In the genomic region with DNA sequence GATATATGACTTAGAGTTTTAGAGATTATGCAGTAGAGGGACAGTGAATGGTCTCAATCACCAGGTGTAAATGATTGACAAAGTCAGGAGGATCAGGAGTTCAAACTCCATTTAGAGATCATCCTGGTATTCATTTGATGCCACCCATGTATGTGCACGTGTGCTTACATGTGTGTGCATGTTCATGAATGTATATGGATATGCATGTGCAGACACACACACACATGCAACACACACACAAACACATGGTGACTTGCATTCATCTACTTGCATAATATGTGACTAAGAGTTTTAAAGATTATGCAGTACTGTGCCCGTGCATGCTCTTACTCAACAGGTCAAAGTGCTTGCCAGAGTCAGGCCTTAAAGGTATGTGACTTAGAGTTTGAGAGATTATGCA, we compare ENCODE assay signal across 24 mouse cellular contexts.
DNase-seq lines count a peak whose midpoint lies in the region; ATAC-seq lines count a peak whose summit lies in the region.
"Had no signal": no experiment of that assay in that cellular context is flagged by ENCODE, and none has a peak within 500 bp of the region (broad histone marks: within the 10 kb centered on the region; RNA-seq: fewer than 3 reads in every experiment).

No protein-coding gene starts in this region.

- H3K4me2 ChIP-seq in kidney, embryonic 15.5 days = no peak overlapping the region
- H3K4me2 ChIP-seq in intestine, embryonic 15.5 days (replicated peaks) = no peak overlapping the region
- H3K4me2 ChIP-seq: embryonic facial prominence, embryonic 15.5 days had no signal

- no peaks in the 10 kb centered on the region for H3K9me3 ChIP-seq in kidney, embryonic 15.5 days (replicated peaks)
- H3K9me3 ChIP-seq in intestine, embryonic 15.5 days = no peaks in the 10 kb centered on the region
- H3K9me3 ChIP-seq: embryonic facial prominence, embryonic 15.5 days; forebrain, embryonic 10.5 days; G1E; heart, embryonic 10.5 days had no signal

- no peaks in the 10 kb centered on the region for H3K36me3 ChIP-seq in kidney, embryonic 15.5 days
- no peaks in the 10 kb centered on the region for H3K36me3 ChIP-seq in intestine, embryonic 15.5 days
- H3K36me3 ChIP-seq: embryonic facial prominence, embryonic 15.5 days; forebrain, embryonic 10.5 days; heart, embryonic 10.5 days had no signal

- H3K27me3 ChIP-seq in kidney, embryonic 15.5 days = no peaks in the 10 kb centered on the region
- H3K27me3 ChIP-seq in intestine, embryonic 15.5 days (replicated peaks) = no peaks in the 10 kb centered on the region
- H3K27me3 ChIP-seq: embryonic facial prominence, embryonic 15.5 days had no signal

- no peak overlapping the region for H3K4me3 ChIP-seq in kidney, embryonic 15.5 days (replicated peaks)
- H3K4me3 ChIP-seq in intestine, embryonic 15.5 days (replicated peaks) = no peak overlapping the region
- H3K4me3 ChIP-seq: embryonic facial prominence, embryonic 15.5 days; erythroblast, embryonic 14.5 days; forebrain, embryonic 10.5 days; heart, embryonic 10.5 days had no signal

- 78% methylated on average over 2 of the region's 2 CpGs for WGBS in kidney, embryonic 15.5 days
- 77% methylated on average over 2 of the region's 2 CpGs for WGBS in intestine, embryonic 15.5 days

- peak; percentile 12 for DNase-seq in kidney, adult 11 months
- DNase-seq in kidney, postnatal 4 days = no peak
- peak; percentile 56 for DNase-seq in kidney, adult 9 months
- DNase-seq in kidney, postnatal 25 days = peak; percentile 6 to 37
- no peak for DNase-seq in layer of hippocampus, postnatal 10 days (ENCODE audit: low spot score in 2 of 2)
- DNase-seq in spleen, postnatal 4 days (ENCODE audit: low spot score in 2 of 2) = no peak
- DNase-seq: adrenal gland, adult 8-10 months; B cell, adult 2 months; cerebellum, adult 11 months; cerebellum, adult 8-10 months; cerebellum, postnatal 14 days; embryo, embryonic 11 days; heart, adult 18-20 months; heart, postnatal 10 days; heart, postnatal 4 days had no signal

- no peak overlapping the region for H3K9ac ChIP-seq in kidney, embryonic 15.5 days
- no peak overlapping the region for H3K9ac ChIP-seq in intestine, embryonic 15.5 days
- H3K9ac ChIP-seq: embryonic facial prominence, embryonic 15.5 days had no signal

- H3K27ac ChIP-seq in kidney, embryonic 15.5 days = no peak overlapping the region
- H3K27ac ChIP-seq in intestine, embryonic 15.5 days = no peak overlapping the region
- H3K27ac ChIP-seq: embryonic facial prominence, embryonic 15.5 days; forebrain, embryonic 10.5 days; heart, embryonic 10.5 days had no signal

- no peak for ATAC-seq in kidney, embryonic 15.5 days (replicated peaks; ENCODE audit: low FRiP score)
- peak; percentile 90 for ATAC-seq in intestine, embryonic 15.5 days
- ATAC-seq: CD4-positive, CD25-positive, alpha-beta regulatory T cell, adult 4 months; forebrain, embryonic 14.5 days had no signal

- H3K4me1 ChIP-seq in kidney, embryonic 15.5 days = no peaks in the 10 kb centered on the region
- no peaks in the 10 kb centered on the region for H3K4me1 ChIP-seq in intestine, embryonic 15.5 days (replicated peaks)
- H3K4me1 ChIP-seq: embryonic facial prominence, embryonic 15.5 days; heart, embryonic 10.5 days had no signal

Comparison
In these comparisons a context has a peak if more than half of its experiments do, and no peak if none do; other contexts are left out.
1. DNase-seq: peak in kidney, adult 11 months (single experiment), kidney, adult 9 months (single experiment) and kidney, postnatal 25 days (2 of 2); none in kidney, postnatal 4 days (0 of 2), layer of hippocampus, postnatal 10 days (0 of 2) and spleen, postnatal 4 days (0 of 2).